Mouse (Mus musculus): Measurements from ENCODE around the gene Inka2. TPM values are rescaled to one million over a fixed set of nuclear protein-coding genes. Genes with fewer than 3 reads are reported as not detected.

The Inka2 gene
- polyA plus RNA-seq, 1 experiment, result 7.4 TPM

- no peak for DNase-seq (ENCODE audit: low read depth)
- TF ChIP-seq CTCF (IDR thresholded peaks at IDR 0.05; ENCODE audit: borderline replicate concordance, extremely low read depth, insufficient read depth, insufficient read length) (no peak), POLR2A (IDR thresholded peaks at IDR 0.05; ENCODE audit: borderline replicate concordance, extremely low read depth, insufficient read depth, insufficient read length, poor library complexity, severe bottlenecking) (no peak)
These were observed 54.3 kb downstream of the Inka2 start for GRCm38 (mm10) chr3:105758658-105759057.

DNA sequence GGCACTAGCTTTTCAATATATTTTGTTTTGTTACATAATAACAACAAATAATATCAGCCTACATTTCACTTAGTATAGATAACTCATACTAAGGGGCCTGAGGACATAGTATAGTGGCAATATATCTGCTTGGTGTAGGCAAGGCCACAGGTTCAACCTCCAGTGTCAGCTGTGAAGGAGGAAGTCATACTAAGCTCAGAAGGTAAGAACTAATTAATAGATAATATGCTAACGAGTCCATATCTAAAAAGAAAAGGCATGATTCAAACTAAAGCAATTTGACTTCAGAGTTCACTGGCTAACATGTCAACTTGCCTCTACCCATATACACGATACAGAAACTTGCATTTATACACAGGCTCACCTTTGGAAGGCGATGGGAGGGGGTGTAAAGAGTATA is 55.7 kb downstream of the Inka2 start:
- no peak for DNase-seq (ENCODE audit: low read depth)
- TF ChIP-seq CTCF (IDR thresholded peaks at IDR 0.05; ENCODE audit: borderline replicate concordance, extremely low read depth, insufficient read depth, insufficient read length) (no peak), POLR2A (IDR thresholded peaks at IDR 0.05; ENCODE audit: borderline replicate concordance, extremely low read depth, insufficient read depth, insufficient read length, poor library complexity, severe bottlenecking) (no peak)

DNA sequence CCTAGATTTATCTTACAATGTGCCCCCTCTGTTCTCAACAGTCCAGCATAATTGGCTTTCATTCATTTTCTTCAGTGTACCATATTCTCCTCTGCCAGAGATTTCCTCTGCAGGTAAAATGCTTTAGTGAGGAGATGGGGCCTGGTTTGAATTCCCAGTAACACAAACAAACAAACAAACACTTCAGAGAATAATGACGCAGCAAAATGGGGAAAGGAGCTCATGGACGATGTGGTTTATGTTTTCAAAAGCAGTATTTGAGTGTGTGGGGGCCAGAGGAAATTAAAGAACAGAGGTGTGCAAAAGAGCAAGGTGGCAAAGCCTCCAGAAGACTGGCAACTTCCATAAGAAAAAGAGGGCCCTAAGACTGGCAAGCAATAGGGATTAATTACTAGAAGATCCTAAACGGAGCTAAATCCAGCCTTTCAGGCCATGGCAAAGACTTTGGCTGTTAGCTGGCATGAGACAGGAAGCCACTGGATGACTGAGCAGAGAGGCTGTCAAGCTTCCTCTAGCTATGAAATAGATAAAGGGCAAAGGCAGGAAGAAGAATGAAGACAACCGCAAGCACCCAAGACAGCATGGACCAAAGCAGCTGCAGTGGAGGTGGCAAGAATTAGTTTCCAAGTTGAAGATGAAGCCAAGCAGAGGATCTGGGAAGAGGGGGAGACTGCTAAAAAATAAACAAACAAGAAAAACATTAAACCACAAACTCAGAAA is 58.9 kb downstream of the Inka2 start:
- TF ChIP-seq POLR2A (IDR thresholded peaks at IDR 0.05; ENCODE audit: borderline replicate concordance, extremely low read depth, insufficient read depth, insufficient read length, poor library complexity, severe bottlenecking) (no peak), CTCF (IDR thresholded peaks at IDR 0.05; ENCODE audit: borderline replicate concordance, extremely low read depth, insufficient read depth, insufficient read length) (no peak)
- DNase-seq (ENCODE audit: low read depth), result no peak

DNA sequence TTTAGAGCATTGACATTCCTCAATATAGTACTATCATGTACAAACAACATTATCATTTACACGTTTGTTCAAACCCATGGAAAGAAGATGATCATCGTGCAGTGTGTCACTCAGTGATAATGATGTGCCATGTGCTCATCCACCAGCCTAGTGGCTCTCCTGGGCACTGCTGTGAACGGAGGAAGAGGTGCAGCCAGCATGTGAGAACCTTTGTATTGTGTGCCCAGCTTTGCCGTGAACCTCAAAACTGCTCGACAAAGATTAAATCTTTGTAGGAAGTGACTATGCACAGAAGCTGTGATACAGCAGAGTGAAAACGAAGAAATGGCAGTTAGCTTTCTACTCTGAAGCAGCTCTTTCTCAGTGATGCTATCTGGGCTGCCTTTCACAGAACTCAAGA is 64.1 kb downstream of the Inka2 start:
- no peak for DNase-seq (ENCODE audit: low read depth)
- TF ChIP-seq POLR2A (IDR thresholded peaks at IDR 0.05; ENCODE audit: borderline replicate concordance, extremely low read depth, insufficient read depth, insufficient read length, poor library complexity, severe bottlenecking) (no peak), CTCF (IDR thresholded peaks at IDR 0.05; ENCODE audit: borderline replicate concordance, extremely low read depth, insufficient read depth, insufficient read length) (no peak)

- TF ChIP-seq POLR2A (IDR thresholded peaks at IDR 0.05; ENCODE audit: borderline replicate concordance, extremely low read depth, insufficient read depth, insufficient read length, poor library complexity, severe bottlenecking), result no peak
- TF ChIP-seq CTCF (IDR thresholded peaks at IDR 0.05; ENCODE audit: borderline replicate concordance, extremely low read depth, insufficient read depth, insufficient read length), result no peak
- no peak for DNase-seq (ENCODE audit: low read depth)
These were observed 65.0 kb downstream of the Inka2 start for GRCm38 (mm10) chr3:105769380-105769779.

Other genes starting within 250 kb of the Inka2 start
- gene Ddx20, start 17.0 kb upstream of the Inka2 start, polyA plus RNA-seq (2012; rRNA removed), result 19.5 and 19.9 TPM in 2 replicates
- gene Rap1a, start 96.7 kb downstream of the Inka2 start, polyA plus RNA-seq (2012; rRNA removed), result 29.6 and 32.7 TPM in 2 replicates
- 0.16 and 0.25 TPM in 2 replicates for gene Adora3, start 166.3 kb downstream of the Inka2 start, polyA plus RNA-seq (2012; rRNA removed)
- 0.11 TPM in 2 replicates for gene Tmigd3, start 166.3 kb downstream of the Inka2 start, polyA plus RNA-seq (2012; rRNA removed)
- 0.34 and 0.68 TPM in 2 replicates for gene I830077J02Rik, start 228.1 kb downstream of the Inka2 start, polyA plus RNA-seq (2012; rRNA removed)

All from brain, embryonic 14.5 days (tissue).